Mouse (Mus musculus) intestine, postnatal 0 days (tissue): ENCODE data around the gene Ccl17. TPM values are rescaled to one million over a fixed set of nuclear protein-coding genes. Genes with fewer than 3 reads are reported as not detected.
A peak's percentile ranks its signal among the peaks of the same experiment; 100 is the strongest.
"Not testable (repeated sequence)": the region's sequence is repeated elsewhere in the genome, so short reads cannot be mapped to it uniquely, and the experiment has no call there.

Source experiments
- ATAC-seq: fragments of 200-750 bp; cut with Nextera tagmentation; 2 replicates; pipeline ENCODE4 v1.8.0; 2017; ENCODE audit warnings: mild to moderate bottlenecking, moderate TSS enrichment, moderate library complexity
- H3K27ac ChIP-seq: fragments of 300-500 bp; sonication (generic); 2 replicates; pipeline ENCODE4 v1.5.1; 2014; ENCODE audit warnings: mild to moderate bottlenecking, low read depth, low read length, moderate library complexity
- H3K27me3 ChIP-seq: fragments of 300-500 bp; sonication (generic); replicated peaks from 2 replicates; pipeline ENCODE4 v1.6.1; 2014; ENCODE audit warnings: low read length, mixed read lengths; ENCODE audit not compliant: control insufficient read depth, insufficient read depth
- H3K36me3 ChIP-seq: fragments of 300-500 bp; sonication (generic); 2 replicates; pipeline ENCODE4 v1.6.1; 2014; ENCODE audit warnings: mild to moderate bottlenecking, moderate library complexity; ENCODE audit not compliant: control insufficient read depth, insufficient read depth
- H3K4me1 ChIP-seq: fragments of 300-500 bp; sonication (generic); replicated peaks from 2 replicates; pipeline ENCODE4 v1.6.1; 2014; ENCODE audit warnings: antibody characterized with exemption, low read length, mixed read lengths; ENCODE audit not compliant: control insufficient read depth, insufficient read depth
- H3K4me2 ChIP-seq: fragments of 300-500 bp; sonication (generic); replicated peaks from 2 replicates; pipeline ENCODE4 v1.6.1; 2014; ENCODE audit warnings: low read depth, mild to moderate bottlenecking, moderate library complexity
- H3K4me3 ChIP-seq: fragments of 300-500 bp; sonication (generic); 2 replicates; pipeline ENCODE4 v1.5.1; 2014; ENCODE audit warnings: low read depth, low read length
- H3K9ac ChIP-seq: fragments of 300-500 bp; sonication (generic); 2 replicates; pipeline ENCODE4 v1.6.1; 2014; ENCODE audit warnings: mild to moderate bottlenecking, low read depth, low read length
- H3K9me3 ChIP-seq: fragments of 300-500 bp; sonication (generic); 2 replicates; pipeline ENCODE4 v1.6.1; 2016; ENCODE audit warnings: mixed run types; ENCODE audit not compliant: control insufficient read depth
- CTCF ChIP-seq: sonication (generic); IDR thresholded peaks from 2 replicates; pipeline ENCODE4 v1.5.1; 2016; ENCODE audit warnings: low read depth, mild to moderate bottlenecking, control low read depth, antibody characterized with exemption, moderate library complexity
- WGBS: fragments of 180-500 bp; shearing (Covaris S2); extraction: QIAGEN DNeasy Blood & Tissue Kit; methylation state at CpG from one replicate; pipeline ENCODE4 v1.1.7; 2014; 5-methylcytosine and 5-hydroxymethylcytosine counted together
- polyA plus RNA-seq: library from polyadenylated mRNA; unstranded; fragments of >200 nt; fragmentation: Nextera tagmentation; extraction: Ambion mirVana; gene quantifications from 2 replicates; pipeline ENCODE4 v1.2.1, GENCODE M21; 2015

Ccl17 gene
- polyA plus RNA-seq, 1 experiment from 2014 or later = 1.3 TPM

DNA sequence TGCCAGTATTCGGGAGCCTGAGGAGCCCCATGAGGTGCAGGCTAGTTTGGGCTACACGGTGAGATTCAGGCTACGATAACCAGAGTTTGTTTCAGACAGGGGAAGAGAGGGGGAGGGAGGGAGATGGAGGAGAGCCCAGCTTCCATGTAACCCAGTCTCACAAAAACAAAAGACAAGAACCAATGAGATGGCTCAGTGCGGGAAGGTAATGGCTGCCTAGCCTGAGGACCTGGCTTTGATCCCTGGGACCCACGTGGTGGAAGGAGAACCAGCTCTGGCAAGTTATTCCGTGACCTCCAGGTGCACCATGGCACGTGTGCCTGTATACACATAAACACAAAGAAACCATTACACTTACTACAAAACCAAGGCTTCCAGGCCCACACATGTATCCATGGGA lies 10.3 kb downstream of the Ccl17 start:
- WGBS = 87% methylated on average over 7 of the region's 7 CpGs
- no peak overlapping the region for H3K27ac ChIP-seq
- no peak overlapping the region for H3K9ac ChIP-seq
- H3K4me1 ChIP-seq = no peaks in the 10 kb centered on the region
- ATAC-seq = no peak
- no peak overlapping the region for H3K4me3 ChIP-seq
- TF ChIP-seq CTCF = no peak
- no peak overlapping the region for H3K4me2 ChIP-seq
- H3K27me3 ChIP-seq = no peaks in the 10 kb centered on the region
- peaks cover 52% of the 10 kb centered on the region for H3K36me3 ChIP-seq
- H3K9me3 ChIP-seq = no peaks in the 10 kb centered on the region

DNA sequence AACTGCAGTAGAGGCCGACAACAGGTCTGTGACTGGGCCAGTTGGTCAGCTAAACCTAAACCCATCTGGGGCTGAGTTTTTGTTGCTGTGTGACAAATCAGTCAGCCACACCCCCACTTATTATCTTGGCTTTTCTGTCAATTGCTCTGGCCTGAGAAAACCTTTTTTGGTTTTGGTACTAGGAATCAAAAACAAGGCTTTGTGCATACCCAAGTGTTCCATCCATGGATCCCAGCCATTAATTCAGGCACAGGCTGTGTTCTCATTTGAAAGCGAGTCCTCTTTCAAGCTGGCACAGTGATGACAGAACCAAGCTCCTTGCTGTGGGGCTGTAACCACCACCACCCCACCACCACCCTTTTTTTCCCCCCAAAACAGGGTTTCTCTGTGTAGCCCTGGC lies 11.1 kb downstream of the Ccl17 start:
- H3K9ac ChIP-seq = no peak overlapping the region
- no peaks in the 10 kb centered on the region for H3K4me1 ChIP-seq
- H3K36me3 ChIP-seq = peaks cover 56% of the 10 kb centered on the region
- no peak for ATAC-seq
- no peaks in the 10 kb centered on the region for H3K9me3 ChIP-seq
- H3K4me2 ChIP-seq = no peak overlapping the region
- H3K4me3 ChIP-seq = no peak overlapping the region
- TF ChIP-seq CTCF = no peak
- no peaks in the 10 kb centered on the region for H3K27me3 ChIP-seq
- WGBS = 100% methylated on average over 2 of the region's 2 CpGs
- H3K27ac ChIP-seq = no peak overlapping the region

DNA sequence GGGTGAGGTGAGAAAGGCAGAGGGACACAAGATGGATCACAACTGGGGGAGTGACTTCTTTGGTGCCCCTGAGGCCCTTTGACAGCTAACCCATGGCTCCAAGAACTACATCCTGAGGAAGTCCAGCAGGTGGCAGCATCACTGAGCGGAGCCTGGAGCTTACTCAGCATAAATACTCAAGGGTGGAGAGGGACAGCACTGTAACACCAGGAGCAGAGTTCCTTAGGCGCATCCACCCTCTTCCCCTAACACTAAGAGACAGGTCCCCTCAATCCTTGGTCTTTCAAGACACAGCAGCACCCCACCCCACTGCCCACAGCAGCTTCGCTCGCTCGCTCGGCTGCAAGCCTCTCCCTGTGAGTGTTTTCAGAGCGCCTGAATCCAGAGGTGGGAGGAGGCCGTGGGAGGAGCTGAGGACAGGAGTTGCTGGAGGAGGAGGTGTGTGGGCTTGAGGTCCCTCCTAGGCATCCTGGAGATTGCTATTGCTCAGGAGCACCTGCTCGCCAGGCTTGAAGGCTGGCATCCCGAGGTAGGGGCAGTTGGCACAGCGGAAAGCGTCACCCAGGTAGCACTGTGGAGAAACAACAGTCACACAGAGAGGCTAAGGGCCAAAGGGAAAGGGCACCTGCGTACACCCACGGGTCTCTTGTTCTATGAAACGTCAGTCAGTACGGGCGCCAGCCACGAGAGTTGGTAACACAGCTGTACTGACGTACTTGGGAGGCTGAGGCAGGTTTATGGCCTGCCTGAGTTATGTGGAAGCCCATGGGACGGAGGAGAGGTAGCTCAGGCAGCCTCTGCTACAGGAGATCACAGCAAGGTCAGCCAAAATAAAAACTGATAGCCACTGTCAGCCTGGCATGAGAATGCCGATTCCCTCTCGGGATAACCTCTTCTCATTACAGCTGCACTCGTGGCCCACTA lies 12.6 kb downstream of the Ccl17 start:
- no peak overlapping the region for H3K9ac ChIP-seq
- H3K27me3 ChIP-seq = no peaks in the 10 kb centered on the region
- H3K27ac ChIP-seq = no peak overlapping the region
- H3K4me3 ChIP-seq = no peak overlapping the region
- peaks cover 63% of the 10 kb centered on the region for H3K36me3 ChIP-seq
- no peak overlapping the region for H3K4me2 ChIP-seq
- H3K9me3 ChIP-seq = no peaks in the 10 kb centered on the region
- TF ChIP-seq CTCF = peak; percentile 88
- peak; percentile 53; the same call in 1 of the 2 replicates for ATAC-seq
- no peaks in the 10 kb centered on the region for H3K4me1 ChIP-seq
- 80% methylated on average over 23 of the region's 23 CpGs for WGBS

DNA sequence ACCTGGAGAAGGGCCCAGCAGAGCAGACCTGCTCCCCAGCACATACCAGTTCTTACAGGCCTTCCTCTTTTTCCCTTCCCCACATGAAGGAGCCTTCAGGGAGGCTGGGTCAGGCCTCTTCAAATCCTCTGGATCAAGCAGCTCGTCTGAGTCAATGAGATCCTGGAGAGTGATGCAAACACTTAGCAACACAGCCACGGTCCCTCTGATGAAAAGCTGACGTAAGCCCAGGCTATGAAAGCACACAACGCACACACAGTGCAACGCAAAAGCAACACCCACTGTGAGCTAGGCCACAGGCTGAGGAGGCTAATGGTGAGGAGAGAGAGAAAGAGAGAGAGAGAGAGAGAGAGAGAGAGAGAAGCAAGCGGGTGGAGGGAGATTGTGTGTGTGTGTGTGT lies 14.9 kb downstream of the Ccl17 start:
- 87% methylated on average over 6 of the region's 6 CpGs for WGBS
- no peak for TF ChIP-seq CTCF
- no peak overlapping the region for H3K27ac ChIP-seq

DNA sequence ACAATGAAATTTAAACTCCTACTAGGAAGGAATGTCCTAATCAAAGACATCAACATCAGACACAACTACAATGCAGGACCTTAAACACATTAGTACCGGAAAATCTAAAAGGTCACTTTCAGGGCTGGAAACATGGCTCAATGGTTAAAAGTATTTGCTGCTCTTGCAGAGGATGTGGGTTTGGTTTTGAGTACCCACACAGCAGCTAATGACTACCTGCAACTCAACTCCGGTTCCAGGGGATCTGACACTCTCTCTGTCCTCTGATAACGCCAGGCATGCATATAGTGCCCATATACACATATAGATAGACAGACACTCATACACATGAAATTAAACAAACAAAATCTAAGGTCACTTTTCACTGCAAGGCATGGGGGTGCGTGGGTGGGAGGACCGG lies 16.0 kb downstream of the Ccl17 start:
- Histone ChIP-seq H3K27ac (no peak overlapping the region), H3K36me3 (peaks cover 78% of the 10 kb centered on the region), H3K9me3 (no peaks in the 10 kb centered on the region), H3K27me3 (no peaks in the 10 kb centered on the region), H3K4me2 (no peak overlapping the region), H3K4me3 (no peak overlapping the region), H3K9ac (no peak overlapping the region), H3K4me1 (no peaks in the 10 kb centered on the region)
- ATAC-seq = no peak
- 90% methylated on average over 5 of the region's 5 CpGs for WGBS
- no peak for TF ChIP-seq CTCF

More for the DNA sequence above, 14.9 kb downstream of the Ccl17 start:
- Histone ChIP-seq H3K9me3 (no peaks in the 10 kb centered on the region), H3K4me1 (no peaks in the 10 kb centered on the region), H3K4me2 (no peak overlapping the region), H3K9ac (no peak overlapping the region), H3K27me3 (no peaks in the 10 kb centered on the region), H3K36me3 (peaks cover 78% of the 10 kb centered on the region), H3K4me3 (no peak overlapping the region)
- no peak for ATAC-seq

DNA sequence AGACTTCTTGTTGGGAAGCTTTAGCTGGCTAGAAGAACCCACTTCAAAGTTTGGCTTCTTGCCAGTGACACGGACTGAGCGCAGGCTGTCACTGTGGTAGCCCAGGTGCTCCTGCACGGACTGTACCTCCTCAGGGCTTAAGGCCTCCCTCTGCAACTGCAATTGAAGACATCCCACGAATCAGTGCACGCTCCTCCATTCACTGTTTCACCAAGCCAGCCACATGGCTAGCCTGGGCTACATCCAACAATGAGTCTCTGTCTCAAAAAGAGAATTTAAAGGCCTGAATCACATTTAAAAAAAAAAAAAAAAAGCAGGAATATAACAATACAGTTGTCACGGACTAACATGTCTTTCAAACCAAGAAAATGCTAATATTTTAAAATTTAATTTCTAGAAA lies 18.0 kb downstream of the Ccl17 start:
- no peak overlapping the region for H3K9ac ChIP-seq
- no peak for TF ChIP-seq CTCF
- H3K27me3 ChIP-seq = no peaks in the 10 kb centered on the region
- no peak overlapping the region for H3K4me2 ChIP-seq
- no peak for ATAC-seq
- H3K4me1 ChIP-seq = no peaks in the 10 kb centered on the region
- peaks cover 67% of the 10 kb centered on the region for H3K36me3 ChIP-seq
- 87% methylated on average over 6 of the region's 6 CpGs for WGBS
- H3K27ac ChIP-seq = no peak overlapping the region
- H3K4me3 ChIP-seq = no peak overlapping the region
- H3K9me3 ChIP-seq = no peaks in the 10 kb centered on the region

DNA sequence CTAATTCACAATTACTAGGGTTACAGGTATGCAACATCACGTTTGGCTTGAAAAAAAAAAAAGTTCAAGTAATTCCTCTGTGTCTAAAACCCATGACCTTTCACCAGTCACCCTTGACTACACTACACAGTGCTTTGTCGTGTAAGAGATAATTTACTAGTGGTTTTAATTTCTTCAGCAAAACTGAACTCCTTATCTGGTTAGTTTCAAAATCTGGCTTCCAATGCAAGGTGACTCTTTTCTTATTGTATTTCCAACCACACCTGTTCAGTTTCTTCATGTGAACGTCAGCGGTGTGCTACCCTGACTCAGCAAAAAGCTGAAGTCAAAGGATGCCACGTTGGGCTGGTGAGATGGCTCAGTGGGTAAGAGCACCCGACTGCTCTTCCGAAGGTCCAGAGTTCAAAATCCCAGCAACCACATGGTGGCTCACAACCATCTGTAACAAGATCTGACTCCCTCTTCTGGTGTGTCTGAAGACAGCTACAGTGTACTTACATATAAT lies 23.7 kb downstream of the Ccl17 start:
- not testable (repeated sequence) for H3K4me3 ChIP-seq, H3K27ac ChIP-seq, H3K27me3 ChIP-seq, H3K4me2 ChIP-seq, H3K9ac ChIP-seq, H3K4me1 ChIP-seq, H3K9me3 ChIP-seq
- ATAC-seq = peak; percentile 55
- WGBS = 39% methylated on average over 7 of the region's 7 CpGs
- peaks cover 25% of the 10 kb centered on the region for H3K36me3 ChIP-seq

DNA sequence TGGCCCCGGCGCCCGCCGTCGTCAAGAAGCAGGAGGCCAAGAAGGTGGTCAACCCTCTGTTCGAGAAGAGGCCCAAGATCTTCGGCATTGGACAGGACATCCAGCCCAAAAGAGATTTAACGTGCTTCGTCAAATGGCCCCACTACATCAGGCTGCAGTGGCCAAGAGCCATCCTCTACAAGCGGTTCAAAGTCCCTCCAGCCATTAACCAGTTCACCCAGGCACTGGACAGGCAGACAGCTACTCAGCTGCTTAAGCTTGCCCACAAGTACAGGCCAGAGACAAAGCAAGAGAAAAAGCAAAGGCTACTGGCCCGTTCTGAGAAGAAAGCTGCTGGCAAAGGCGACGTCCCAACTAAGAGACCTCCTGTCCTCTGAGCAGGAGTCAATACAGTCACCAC lies 25.5 kb downstream of the Ccl17 start:
- not testable (repeated sequence) for H3K4me2 ChIP-seq, ATAC-seq, H3K9me3 ChIP-seq, H3K4me1 ChIP-seq, H3K4me3 ChIP-seq, H3K9ac ChIP-seq, H3K27ac ChIP-seq, H3K27me3 ChIP-seq
- WGBS = 94% methylated on average over 13 of the region's 13 CpGs
- peaks cover 12% of the 10 kb centered on the region for H3K36me3 ChIP-seq
